Mouse (Mus musculus) heart, embryonic 14.5 days (tissue): ENCODE data around the gene Klhl20. TPM values are rescaled to one million over a fixed set of nuclear protein-coding genes. Genes with fewer than 3 reads are reported as not detected.

ENCODE experiments used
- ATAC-seq: fragments of 200-750 bp; cut with Nextera tagmentation; 2 replicates; pipeline ENCODE4 v1.8.0; 2017; ENCODE audit warnings: low read depth, moderate TSS enrichment; ENCODE audit not compliant: insufficient number of reproducible peaks, insufficient read depth, low FRiP score
- H3K27ac ChIP-seq, 2 experiments: fragments of 200-500 bp in 1 of 2; fragments of 300-500 bp in 1 of 2; sonication (generic) in 1 of 2; replicated peaks in 1 of 2; 2 replicates each; pipeline ENCODE4 v1.5.1; 2012 to 2014; ENCODE audit warnings: low read depth in 2 of 2, low read length in 2 of 2, control low read depth in 1 of 2, mild to moderate bottlenecking in 1 of 2, mixed read lengths in 1 of 2; ENCODE audit not compliant: control insufficient read depth in 1 of 2, insufficient read depth in 1 of 2
- H3K27me3 ChIP-seq: fragments of 300-500 bp; sonication (generic); 2 replicates; pipeline ENCODE4 v1.6.1; 2014; ENCODE audit warnings: mild to moderate bottlenecking, low read length, control low read depth; ENCODE audit not compliant: control insufficient read depth, insufficient read depth
- H3K36me3 ChIP-seq: fragments of 300-500 bp; sonication (generic); 2 replicates; pipeline ENCODE4 v1.6.1; 2014; ENCODE audit warnings: mild to moderate bottlenecking, control low read depth, low read length, mixed read lengths; ENCODE audit not compliant: control insufficient read depth, insufficient read depth
- H3K4me1 ChIP-seq, 2 experiments: fragments of 200-500 bp in 1 of 2; fragments of 300-500 bp in 1 of 2; sonication (generic) in 1 of 2; 2 replicates each; pipeline ENCODE4 v1.6.1; 2012 to 2014; ENCODE audit warnings: low read length in 2 of 2, control low read depth in 1 of 2, mixed read lengths in 1 of 2; ENCODE audit not compliant: control insufficient read depth in 2 of 2, insufficient read depth in 2 of 2
- H3K4me2 ChIP-seq: fragments of 300-500 bp; sonication (generic); 2 replicates; pipeline ENCODE4 v1.6.1; 2014; ENCODE audit warnings: mild to moderate bottlenecking, low read length
- H3K4me3 ChIP-seq, 2 experiments: fragments of 200-500 bp in 1 of 2; fragments of 300-500 bp in 1 of 2; sonication (generic) in 1 of 2; 2 replicates each; pipeline ENCODE4 v1.5.1; 2012 to 2014; ENCODE audit warnings: low read length in 2 of 2, mild to moderate bottlenecking in 2 of 2, control low read depth in 1 of 2, low read depth in 1 of 2, moderate library complexity in 1 of 2; ENCODE audit not compliant: control insufficient read depth in 1 of 2, insufficient read depth in 1 of 2
- H3K9ac ChIP-seq: fragments of 300-500 bp; sonication (generic); 2 replicates; pipeline ENCODE4 v1.6.1; 2014; ENCODE audit warnings: mild to moderate bottlenecking, low read length
- H3K9me3 ChIP-seq: fragments of 300-500 bp; sonication (generic); 2 replicates; pipeline ENCODE4 v1.6.1; 2016; ENCODE audit warnings: low read length, control low read depth; ENCODE audit not compliant: control insufficient read depth
- WGBS: fragments of 180-500 bp; shearing (Covaris S2); extraction: QIAGEN DNeasy Blood & Tissue Kit; methylation state at CpG from one replicate; pipeline ENCODE4 v1.1.7; 2014; 5-methylcytosine and 5-hydroxymethylcytosine counted together
- polyA plus RNA-seq: library from polyadenylated mRNA; unstranded; fragments of >200 nt; fragmentation: Nextera tagmentation; extraction: Ambion mirVana; gene quantifications from 2 replicates; pipeline ENCODE4 v1.2.1, GENCODE M21; 2014

Klhl20 gene
- polyA plus RNA-seq, 1 experiment from 2014 or later = 13.0 TPM

DNA sequence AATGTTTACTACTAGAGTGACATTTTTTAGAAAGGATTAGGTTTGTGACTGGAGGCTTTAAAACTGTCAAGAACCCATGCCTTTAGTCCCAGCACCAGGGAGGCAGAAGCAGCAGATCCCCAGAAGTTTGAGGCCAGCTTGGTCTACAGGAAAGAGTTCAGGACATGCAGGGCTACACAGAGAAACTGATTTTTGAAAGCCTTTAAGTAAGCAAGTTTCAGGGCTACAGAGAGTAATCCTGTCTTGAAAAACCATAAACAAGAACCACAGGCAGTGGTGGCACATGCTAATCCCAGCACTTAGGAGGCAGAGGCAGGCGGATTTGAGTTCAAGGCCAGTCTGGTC, 90.9 kb downstream of the Klhl20 start:
- no peak for ATAC-seq
- Histone ChIP-seq H3K36me3 (peaks cover 70% of the 10 kb centered on the region), H3K9ac (no peak overlapping the region), H3K4me2 (no peak overlapping the region), H3K4me3 (no peak overlapping the region), H3K9me3 (no peaks in the 10 kb centered on the region), H3K27me3 (no peaks in the 10 kb centered on the region), H3K27ac (peak overlapping the region; percentile 25 to 53; a peak in 3 of 4 replicates), H3K4me1 (peaks cover 0 to 10% of the 10 kb centered on the region in 2 experiments; a peak in 2 of 4 replicates)
- 57% methylated on average over 1 of the region's 1 CpGs for WGBS

DNA sequence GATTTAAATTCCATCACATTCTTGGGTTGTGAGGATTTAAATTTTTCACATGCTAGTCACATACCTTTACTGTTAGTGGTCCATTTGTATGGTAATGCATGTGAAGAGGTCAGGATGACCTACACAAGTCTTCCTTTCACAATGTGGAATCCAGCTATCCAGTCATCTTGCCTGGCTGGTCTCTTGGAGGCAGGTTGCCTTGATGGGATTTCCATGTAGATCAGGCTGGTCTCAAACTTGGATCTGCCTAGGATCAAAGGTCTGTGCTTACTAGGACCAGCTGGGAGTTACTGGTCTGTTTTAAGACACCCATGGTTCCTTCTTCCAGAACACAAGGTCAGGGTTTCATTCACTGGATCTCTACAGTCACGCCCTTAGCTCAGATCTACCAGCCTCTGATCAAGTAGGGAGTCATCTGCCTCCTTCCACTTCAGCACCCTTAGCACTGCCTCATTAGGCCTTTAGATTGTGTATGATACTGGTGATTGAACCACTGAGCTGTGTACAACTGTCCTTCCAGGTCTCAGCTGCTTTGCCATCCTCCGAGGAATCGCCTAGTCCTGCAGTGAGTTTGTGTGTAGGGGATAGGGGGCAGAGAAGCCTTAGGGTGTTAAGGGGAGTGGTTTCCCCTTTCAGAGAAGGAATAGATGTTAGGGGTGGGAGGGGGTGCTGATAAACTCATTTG, 91.4 kb downstream of the Klhl20 start:
- Histone ChIP-seq H3K4me2 (no peak overlapping the region), H3K9me3 (no peaks in the 10 kb centered on the region), H3K4me3 (no peak overlapping the region), H3K27me3 (no peaks in the 10 kb centered on the region), H3K9ac (no peak overlapping the region), H3K36me3 (peaks cover 65% of the 10 kb centered on the region), H3K4me1 (peaks cover 0 to 10% of the 10 kb centered on the region in 2 experiments; a peak in 2 of 4 replicates), H3K27ac (peak overlapping the region; percentile 25 to 53)
- WGBS = 19% methylated on average over 3 of the region's 3 CpGs
- no peak for ATAC-seq

- Histone ChIP-seq H3K9me3 (no peaks in the 10 kb centered on the region), H3K27me3 (no peaks in the 10 kb centered on the region), H3K36me3 (peaks cover 58% of the 10 kb centered on the region), H3K4me3 (no peak overlapping the region), H3K4me2 (no peak overlapping the region), H3K4me1 (peaks cover 0 to 10% of the 10 kb centered on the region in 2 experiments; a peak in 2 of 4 replicates), H3K9ac (no peak overlapping the region), H3K27ac (peak overlapping the region; percentile 27 to 53; a peak in 2 of 4 replicates)
- no peak for ATAC-seq
- 14% methylated on average over 3 of the region's 3 CpGs for whole genome bisulfite sequencing
Observed at GRCm38 (mm10) chr1:161038968-161039721, 92.2 kb downstream of the Klhl20 start.

Other genes starting within 250 kb of the Klhl20 start
- gene Rc3h1, start 225.1 kb downstream of the Klhl20 start, polyA plus RNA-seq = 9.7 and 10.3 TPM in 2 replicates
- gene Serpinc1, start 152.9 kb downstream of the Klhl20 start, polyA plus RNA-seq = 1.4 and 1.8 TPM in 2 replicates
- gene Zbtb37, start 96.7 kb downstream of the Klhl20 start, polyA plus RNA-seq = 9.4 and 9.7 TPM in 2 replicates
- 27.4 and 34.0 TPM in 2 replicates for gene Dars2, start 60.9 kb downstream of the Klhl20 start, polyA plus RNA-seq
- 16.6 and 19.0 TPM in 2 replicates for gene Cenpl, start 60.8 kb downstream of the Klhl20 start, polyA plus RNA-seq
- gene Ankrd45, start 11.2 kb upstream of the Klhl20 start, polyA plus RNA-seq = 4.0 and 4.9 TPM in 2 replicates
- gene Tex50, start 27.8 kb upstream of the Klhl20 start, polyA plus RNA-seq = 0.22 and 0.28 TPM in 2 replicates
- gene Prdx6, start 119.7 kb upstream of the Klhl20 start, polyA plus RNA-seq = 383 and 410 TPM in 2 replicates